Mouse (Mus musculus) lung, embryonic 14.5 days (tissue): ENCODE measurements around the gene Gm10642. TPM values are rescaled to one million over a fixed set of nuclear protein-coding genes. Genes with fewer than 3 reads are reported as not detected.

ENCODE experiments used
- ATAC-seq: fragments of 200-750 bp; cut with Nextera tagmentation; 2 replicates; pipeline ENCODE4 v1.8.0; 2017; ENCODE audit warnings: mild to moderate bottlenecking, moderate TSS enrichment, moderate library complexity; ENCODE audit not compliant: insufficient read depth
- DNase-seq: peaks from one replicate; pipeline ENCODE4 v3.0.0-alpha.2; 2015
- H3K27ac ChIP-seq: fragments of 300-500 bp; sonication (generic); 2 replicates; pipeline ENCODE4 v1.5.1; 2014; ENCODE audit warnings: low read depth, mild to moderate bottlenecking, moderate library complexity
- H3K27me3 ChIP-seq: fragments of 300-500 bp; sonication (generic); 2 replicates; pipeline ENCODE4 v1.6.1; 2014; ENCODE audit warnings: low read length, control low read depth; ENCODE audit not compliant: insufficient read depth
- H3K36me3 ChIP-seq: fragments of 300-500 bp; sonication (generic); 2 replicates; pipeline ENCODE4 v1.6.1; 2014; ENCODE audit warnings: control low read depth; ENCODE audit not compliant: insufficient read depth
- H3K4me1 ChIP-seq: fragments of 300-500 bp; sonication (generic); 2 replicates; pipeline ENCODE4 v1.6.1; 2014; ENCODE audit warnings: antibody characterized with exemption, control low read depth; ENCODE audit not compliant: insufficient read depth
- H3K4me2 ChIP-seq: fragments of 300-500 bp; sonication (generic); 2 replicates; pipeline ENCODE4 v1.6.1; 2014; ENCODE audit warnings: mild to moderate bottlenecking
- H3K4me3 ChIP-seq: fragments of 300-500 bp; sonication (generic); 2 replicates; pipeline ENCODE4 v1.5.1; 2014; ENCODE audit warnings: low read depth, low read length
- H3K9ac ChIP-seq: fragments of 300-500 bp; sonication (generic); 2 replicates; pipeline ENCODE4 v1.6.1; 2014
- H3K9me3 ChIP-seq: fragments of 300-500 bp; sonication (generic); 2 replicates; pipeline ENCODE4 v1.6.1; 2016; ENCODE audit warnings: low read depth, low read length, control low read depth
- CTCF ChIP-seq: IDR thresholded peaks from 2 replicates; pipeline ENCODE4 v1.5.1; 2016; ENCODE audit warnings: antibody characterized with exemption, low read depth
- WGBS: fragments of 180-500 bp; shearing (Covaris S2); extraction: QIAGEN DNeasy Blood & Tissue Kit; methylation state at CpG from one replicate; pipeline ENCODE4 v1.1.7; 2014; 5-methylcytosine and 5-hydroxymethylcytosine counted together
- polyA plus RNA-seq: library from polyadenylated mRNA; unstranded; fragments of >200 nt; fragmentation: Nextera tagmentation; extraction: Ambion mirVana; gene quantifications from 2 replicates; pipeline ENCODE4 v1.2.1, GENCODE M21; 2014

The Gm10642 gene
- polyA plus RNA-seq, result 0.27 and 0.45 TPM in 2 replicates

GRCm38 (mm10) chr9:70656130-70657007, at the start of gene Gm10642:
Gene Gm10642, plus strand, starts transcription at chr9:70656251.
- H3K4me2 ChIP-seq, result peak within 1 kb of the TSS; percentile 84
- WGBS, result under 1% methylated on average over 72 of the region's 72 CpGs
- TF ChIP-seq CTCF, result no peak
- no peaks in the 10 kb centered on the region for H3K36me3 ChIP-seq
- H3K9me3 ChIP-seq, result no peaks in the 10 kb centered on the region
- ATAC-seq, result peak; percentile 48
- H3K9ac ChIP-seq, result peak within 1 kb of the TSS; percentile 74
- H3K4me3 ChIP-seq, result peak within 1 kb of the TSS; percentile 85
- peak; percentile 48 for DNase-seq
- H3K4me1 ChIP-seq, result no peaks in the 10 kb centered on the region
- H3K27ac ChIP-seq, result peak within 1 kb of the TSS; percentile 95
- no peaks in the 10 kb centered on the region for H3K27me3 ChIP-seq

- H3K4me1 ChIP-seq, result no peaks in the 10 kb centered on the region
- TF ChIP-seq CTCF, result no peak
- H3K9me3 ChIP-seq, result no peaks in the 10 kb centered on the region
- H3K9ac ChIP-seq, result no peak overlapping the region
- 54% methylated on average over 3 of the region's 3 CpGs for WGBS
- H3K27ac ChIP-seq, result no peak overlapping the region
- no peak overlapping the region for H3K4me3 ChIP-seq
- DNase-seq (no peak), ATAC-seq (no peak)
- H3K27me3 ChIP-seq, result no peaks in the 10 kb centered on the region
- H3K4me2 ChIP-seq, result no peak overlapping the region
- peaks cover 20% of the 10 kb centered on the region; the same call in 1 of the 2 replicates for H3K36me3 ChIP-seq
These were observed 44.9 kb upstream of the Gm10642 start for GRCm38 (mm10) chr9:70611026-70611673.

GRCm38 (mm10) chr9:70629711-70630110, 26.3 kb upstream of the Gm10642 start:
- H3K4me3 ChIP-seq, result no peak overlapping the region
- TF ChIP-seq CTCF, result no peak
- WGBS, result 85% methylated on average over 2 of the region's 2 CpGs
- ATAC-seq (no peak), DNase-seq (no peak)
- H3K4me2 ChIP-seq, result no peak overlapping the region
- no peak overlapping the region for H3K27ac ChIP-seq
- no peak overlapping the region for H3K9ac ChIP-seq
- H3K4me1 ChIP-seq, result no peaks in the 10 kb centered on the region
- H3K9me3 ChIP-seq, result no peaks in the 10 kb centered on the region
- no peaks in the 10 kb centered on the region for H3K27me3 ChIP-seq
- H3K36me3 ChIP-seq, result 0 out of 2 replicates have a peak, but pooled peaks cover 4% of the 10 kb centered on the region

- no peak overlapping the region for H3K4me2 ChIP-seq
- H3K4me3 ChIP-seq, result no peak overlapping the region
- DNase-seq, result peak; percentile 66
- H3K36me3 ChIP-seq, result 0 out of 2 replicates have a peak, but pooled peaks cover 2% of the 10 kb centered on the region
- H3K9me3 ChIP-seq, result no peaks in the 10 kb centered on the region
- no peaks in the 10 kb centered on the region for H3K4me1 ChIP-seq
- no peak for TF ChIP-seq CTCF
- H3K9ac ChIP-seq, result no peak overlapping the region
- ATAC-seq, result peak; percentile 38; the same call in 1 of the 2 replicates
- H3K27ac ChIP-seq, result no peak overlapping the region
- 19% methylated on average over 5 of the region's 5 CpGs for WGBS
- H3K27me3 ChIP-seq, result no peaks in the 10 kb centered on the region
These were observed 24.4 kb upstream of the Gm10642 start for GRCm38 (mm10) chr9:70631665-70632064.

GRCm38 (mm10) chr9:70636748-70637147, 19.3 kb upstream of the Gm10642 start:
- no peaks in the 10 kb centered on the region for H3K27me3 ChIP-seq
- H3K36me3 ChIP-seq, result 0 out of 2 replicates have a peak, but pooled peaks cover under 1% of the 10 kb centered on the region
- ATAC-seq (no peak), DNase-seq (no peak)
- no peak overlapping the region for H3K4me3 ChIP-seq
- no peak overlapping the region for H3K4me2 ChIP-seq
- no peak overlapping the region for H3K9ac ChIP-seq
- no peak overlapping the region for H3K27ac ChIP-seq
- H3K4me1 ChIP-seq, result no peaks in the 10 kb centered on the region
- no peaks in the 10 kb centered on the region for H3K9me3 ChIP-seq
- no peak for TF ChIP-seq CTCF
- WGBS, result 84% methylated on average over 2 of the region's 2 CpGs

- no peaks in the 10 kb centered on the region for H3K9me3 ChIP-seq
- H3K4me3 ChIP-seq, result no peak overlapping the region
- H3K4me2 ChIP-seq, result no peak overlapping the region
- no peak for ATAC-seq
- WGBS, result 56% methylated on average over 2 of the region's 2 CpGs
- no peaks in the 10 kb centered on the region for H3K4me1 ChIP-seq
- no peaks in the 10 kb centered on the region for H3K27me3 ChIP-seq
- no peak for TF ChIP-seq CTCF
- no peak overlapping the region for H3K27ac ChIP-seq
- H3K36me3 ChIP-seq, result no peaks in the 10 kb centered on the region
- H3K9ac ChIP-seq, result no peak overlapping the region
- no peak for DNase-seq
These were observed 5.8 kb upstream of the Gm10642 start for GRCm38 (mm10) chr9:70650260-70650659.

GRCm38 (mm10) chr9:70650994-70651393, 5.1 kb upstream of the Gm10642 start:
- H3K4me2 ChIP-seq, result no peak overlapping the region
- H3K27me3 ChIP-seq, result no peaks in the 10 kb centered on the region
- DNase-seq (no peak), ATAC-seq (no peak)
- H3K9ac ChIP-seq, result no peak overlapping the region
- no peaks in the 10 kb centered on the region for H3K9me3 ChIP-seq
- no peaks in the 10 kb centered on the region for H3K4me1 ChIP-seq
- H3K4me3 ChIP-seq, result no peak overlapping the region
- TF ChIP-seq CTCF, result no peak
- H3K36me3 ChIP-seq, result no peaks in the 10 kb centered on the region
- WGBS, result 91% methylated on average over 1 of the region's 1 CpGs
- H3K27ac ChIP-seq, result no peak overlapping the region
